Mouse (Mus musculus) CH12.LX (cell line): ENCODE measurements around the gene Gldc. TPM values are rescaled to one million over a fixed set of nuclear protein-coding genes. Genes with fewer than 3 reads are reported as not detected.
"Not testable (repeated sequence)": the region's sequence is repeated elsewhere in the genome, so short reads cannot be mapped to it uniquely, and the experiment has no call there.

Source experiments
- DNase-seq: peaks from one replicate; pipeline ENCODE4 v3.0.0-alpha.2; 2013; ENCODE audit errors: extremely low read depth
- H3K27ac ChIP-seq: 2 replicates; pipeline ENCODE4 v1.5.1; 2012; ENCODE audit warnings: low read depth, mild to moderate bottlenecking, control low read depth, moderate library complexity; ENCODE audit not compliant: insufficient read depth
- H3K27me3 ChIP-seq: replicated peaks from 2 replicates; pipeline ENCODE3; 2012; ENCODE audit warnings: inconsistent platforms
- H3K36me3 ChIP-seq, 2 experiments: replicated peaks in 1 of 2; 2 replicates each; pipeline versions ENCODE3 to v1.6.1; 2012; ENCODE audit warnings: inconsistent platforms in 1 of 2, low read length in 1 of 2, mild to moderate bottlenecking in 1 of 2, mixed read lengths in 1 of 2, moderate library complexity in 1 of 2; ENCODE audit not compliant: control insufficient read depth in 1 of 2, insufficient read depth in 1 of 2
- H3K4me1 ChIP-seq, 2 experiments: 2 replicates each; pipeline ENCODE4 v1.6.1; 2012; ENCODE audit warnings: inconsistent platforms in 1 of 2, moderate library complexity in 1 of 2; ENCODE audit not compliant: insufficient read depth in 2 of 2, control insufficient read depth in 1 of 2
- H3K4me2 ChIP-seq: 2 replicates; pipeline ENCODE4 v1.6.1; 2012; ENCODE audit warnings: low read depth, mild to moderate bottlenecking, control low read depth; ENCODE audit not compliant: poor library complexity, insufficient read depth, severe bottlenecking
- H3K4me3 ChIP-seq, 3 experiments: fragments of 150-350 bp in 1 of 3; sonication (generic) in 1 of 3; replicated peaks in 1 of 3; 2 replicates each; pipeline versions ENCODE3 to v1.5.1; 2011 to 2012; ENCODE audit warnings: low read depth in 2 of 3, low read length in 2 of 3, mild to moderate bottlenecking in 2 of 3, moderate library complexity in 2 of 3, control low read depth in 1 of 3, improper control_type of control experiment in 1 of 3, inconsistent platforms in 1 of 3, mixed read lengths in 1 of 3; ENCODE audit not compliant: poor library complexity in 1 of 3
- H3K79me2 ChIP-seq: replicated peaks from 2 replicates; pipeline ENCODE4 v1.6.1; 2012; ENCODE audit warnings: mild to moderate bottlenecking, moderate library complexity; ENCODE audit not compliant: control insufficient read depth, poor library complexity, insufficient read depth, severe bottlenecking; ENCODE audit errors: extremely low read depth
- H3K9ac ChIP-seq: 2 replicates; pipeline ENCODE4 v1.6.1; 2012; ENCODE audit warnings: low read depth, mild to moderate bottlenecking, control low read depth, moderate library complexity; ENCODE audit not compliant: insufficient read depth
- H3K9me3 ChIP-seq: replicated peaks from 2 replicates; pipeline ENCODE3; 2012; ENCODE audit warnings: low read length, inconsistent platforms, mixed read lengths
- CHD1 ChIP-seq: IDR thresholded peaks from 2 replicates; pipeline ENCODE4 v1.6.1; 2012; ENCODE audit warnings: low read depth, low read length, improper control_type of control experiment, inconsistent platforms
- CHD2 ChIP-seq: IDR thresholded peaks from 2 replicates; pipeline ENCODE4 v1.6.1; 2011; ENCODE audit warnings: low read length, improper control_type of control experiment
- ELF1 ChIP-seq: IDR thresholded peaks from 2 replicates; pipeline ENCODE4 v1.6.1; 2014; ENCODE audit warnings: low read depth, mild to moderate bottlenecking, inconsistent platforms, low read length, improper control_type of control experiment
- EP300 ChIP-seq: IDR thresholded peaks from 2 replicates; pipeline ENCODE4 v1.6.1; 2011; ENCODE audit warnings: low read length, improper control_type of control experiment
- MAZ ChIP-seq: IDR thresholded peaks from 2 replicates; pipeline ENCODE4 v1.6.1; 2012; ENCODE audit warnings: low read depth, mild to moderate bottlenecking, inconsistent platforms, low read length, improper control_type of control experiment, moderate library complexity
- MXI1 ChIP-seq: IDR thresholded peaks from 2 replicates; pipeline ENCODE4 v1.6.1; 2011; ENCODE audit warnings: mild to moderate bottlenecking, low read depth, low read length, improper control_type of control experiment
- MYC ChIP-seq: IDR thresholded peaks from 2 replicates; pipeline ENCODE4 v1.6.1; 2011; ENCODE audit warnings: low read depth, mild to moderate bottlenecking, improper control_type of control experiment, low read length
- PAX5 ChIP-seq: IDR thresholded peaks from 2 replicates; pipeline ENCODE4 v1.6.1; 2012; ENCODE audit warnings: low read length, inconsistent platforms, mixed read lengths
- POLR2AphosphoS2 ChIP-seq: IDR thresholded peaks from 2 replicates; pipeline ENCODE4 v1.6.1; 2011; ENCODE audit warnings: low read depth, low read length, improper control_type of control experiment
- RAD21 ChIP-seq: IDR thresholded peaks from 2 replicates; pipeline ENCODE4 v1.6.1; 2011; ENCODE audit warnings: low read depth, mild to moderate bottlenecking, low read length, improper control_type of control experiment, moderate library complexity
- RCOR1 ChIP-seq: conservative IDR thresholded peaks from 2 replicates; pipeline ENCODE4 v1.6.1; 2012; ENCODE audit warnings: low read depth, mild to moderate bottlenecking, inconsistent platforms, low read length, improper control_type of control experiment
- SIN3A ChIP-seq: IDR thresholded peaks from 2 replicates; pipeline ENCODE4 v1.6.1; 2012; ENCODE audit warnings: low read length, improper control_type of control experiment, inconsistent platforms
- SMC3 ChIP-seq: IDR thresholded peaks from 2 replicates; pipeline ENCODE4 v1.6.1; 2011; ENCODE audit warnings: low read depth, low read length, improper control_type of control experiment
- TBP ChIP-seq: conservative IDR thresholded peaks from 2 replicates; pipeline ENCODE4 v1.6.1; 2011; ENCODE audit warnings: low read depth, low read length, improper control_type of control experiment
- TCF12 ChIP-seq: IDR thresholded peaks from 2 replicates; pipeline ENCODE4 v1.6.1; 2014; ENCODE audit warnings: low read depth, mild to moderate bottlenecking, inconsistent platforms, low read length, improper control_type of control experiment
- USF2 ChIP-seq: conservative IDR thresholded peaks from 2 replicates; pipeline ENCODE4 v1.6.1; 2011; ENCODE audit warnings: low read depth, low read length, improper control_type of control experiment
- ZKSCAN1 ChIP-seq: IDR thresholded peaks from 2 replicates; pipeline ENCODE4 v1.6.1; 2012; ENCODE audit warnings: low read depth, inconsistent platforms, low read length, improper control_type of control experiment, borderline replicate concordance
- ZMIZ1 ChIP-seq: IDR thresholded peaks from 2 replicates; pipeline ENCODE4 v1.6.1; 2012; ENCODE audit warnings: low read depth, mild to moderate bottlenecking, inconsistent platforms, low read length, improper control_type of control experiment
- dilution Hi-C: fragments of 300-500 bp; cut with MboI; formaldehyde crosslinking; loops from 2 replicates; pipeline ENCODE4 v1.14.3; 2020; ENCODE audit warnings: low sequenced_read_pairs; ENCODE audit not compliant: extremely low pct_unique_long_range_greater_than_20kb, extremely low pct_ligation_motif_present
- in situ Hi-C: fragments of 300-500 bp; cut with MboI; formaldehyde crosslinking; loops from 3 replicates; pipeline ENCODE4 v1.14.3; 2019; ENCODE audit warnings: low sequenced_read_pairs, low pct_ligation_motif_present, low pct_unique_long_range_greater_than_20kb, mixed read lengths
- polyA plus RNA-seq: library from polyadenylated mRNA; unstranded; fragments of >175 nt; gene quantifications from 2 replicates; pipeline ENCODE4 v1.2.1, GENCODE M21; 2012; ENCODE audit warnings: low read depth; ENCODE audit not compliant: insufficient read length
- total RNA-seq, 2 experiments: library from RNA; depleted of rRNA; stranded (reverse); fragments of 300-350 nt in 1 of 2; fragments of >200 nt in 1 of 2; gene quantifications; 2 replicates each; pipeline ENCODE4 v1.2.3; 2012 to 2014

The Gldc gene
- total and polyA plus RNA-seq, 3 experiments: 0.30 to 1.8 (median 0.64) TPM

GRCm38 (mm10) chr19:30214026-30214425, 38.8 kb upstream of the Gldc start:
- H3K27me3 ChIP-seq: no peaks in the 10 kb centered on the region
- no peaks in the 10 kb centered on the region for H3K36me3 ChIP-seq
- H3K9ac ChIP-seq: no peak overlapping the region
- H3K79me2 ChIP-seq: no peaks in the 10 kb centered on the region
- no peaks in the 10 kb centered on the region for H3K9me3 ChIP-seq
- peaks cover 0 to 3% of the 10 kb centered on the region in 2 experiments; a peak in 2 of 4 replicates for H3K4me1 ChIP-seq
- in situ Hi-C loops (no loop called here), dilution Hi-C loops (no loop called here)
- H3K4me3 ChIP-seq: no peak overlapping the region
- TF ChIP-seq CHD1 (no peak), TCF12 (no peak), PAX5 (no peak), MXI1 (no peak), TBP (no peak), CHD2 (no peak), ZKSCAN1 (no peak), ELF1 (no peak), USF2 (no peak), ZMIZ1 (no peak)
- TF ChIP-seq, all 38 proteins: peak for 0
- no peak for DNase-seq
- no peak overlapping the region for H3K4me2 ChIP-seq
- H3K27ac ChIP-seq: no peak overlapping the region

GRCm38 (mm10) chr19:30209006-30209405, 33.8 kb upstream of the Gldc start:
- H3K9me3 ChIP-seq, H3K9ac ChIP-seq, H3K4me1 ChIP-seq, H3K27ac ChIP-seq, dilution Hi-C loops, DNase-seq, H3K36me3 ChIP-seq, H3K4me3 ChIP-seq, H3K79me2 ChIP-seq, H3K4me2 ChIP-seq, H3K27me3 ChIP-seq: not testable (repeated sequence)
- in situ Hi-C loops: loop anchor here (10.0 kb wide), 1 partner anchor 384 kb away; no protein-coding TSS in a partner anchor

GRCm38 (mm10) chr19:30206981-30207380, 31.8 kb upstream of the Gldc start:
- in situ Hi-C loops: loop anchor here (10.0 kb wide), 1 partner anchor 382 kb away; no protein-coding TSS in a partner anchor

More at GRCm38 (mm10) chr19:30206981-30207380, 31.8 kb upstream of the Gldc start:
- H3K4me1 ChIP-seq: peaks cover 0 to 3% of the 10 kb centered on the region in 2 experiments; a peak in 2 of 4 replicates
- no peak for DNase-seq
- no peaks in the 10 kb centered on the region for H3K79me2 ChIP-seq
- TF ChIP-seq TBP (no peak), MXI1 (no peak), EP300 (no peak), CHD1 (no peak), MAZ (no peak), ELF1 (no peak), MYC (no peak), RCOR1 (no peak), RAD21 (no peak), SMC3 (no peak), SIN3A (no peak), TCF12 (no peak), POLR2AphosphoS2 (no peak)
- no peak overlapping the region for H3K27ac ChIP-seq
- H3K9ac ChIP-seq: no peak overlapping the region
- no peak overlapping the region for H3K4me2 ChIP-seq
- H3K36me3 ChIP-seq: no peaks in the 10 kb centered on the region
- no peak overlapping the region for H3K4me3 ChIP-seq
- no peaks in the 10 kb centered on the region for H3K27me3 ChIP-seq
- H3K9me3 ChIP-seq: no peaks in the 10 kb centered on the region
- dilution Hi-C loops: no loop called here
